Mouse (Mus musculus) layer of hippocampus, adult 9-10 months (tissue): ENCODE results near the gene Itk.
"Not testable (repeated sequence)": the region's sequence is repeated elsewhere in the genome, so short reads cannot be mapped to it uniquely, and the experiment has no call there.

Source experiments
- DNase-seq: peaks from one replicate; pipeline ENCODE4 v3.0.0; 2022; ENCODE audit warnings: low spot score

The Itk gene

GRCm38 (mm10) chr11:46389336-46390117 is at the start of gene Itk:
TSS of gene Itk (minus strand) at chr11:46389515.
- DNase-seq = no peak

GRCm38 (mm10) chr11:46437459-46438000 is 48.2 kb upstream of the Itk start:
- no peak for DNase-seq

- DNase-seq = peak; percentile 87
These were observed 47.6 kb upstream of the Itk start, which contains the start of gene Med7 for GRCm38 (mm10) chr11:46436760-46437458. TSS of gene Med7 (plus strand) at chr11:46436925.

- DNase-seq = no peak
These were observed 46.0 kb upstream of the Itk start for GRCm38 (mm10) chr11:46435363-46435762.

GRCm38 (mm10) chr11:46431129-46431528 is 41.8 kb upstream of the Itk start:
- DNase-seq = peak; percentile 79

- DNase-seq = no peak
These were observed 40.8 kb upstream of the Itk start for GRCm38 (mm10) chr11:46430123-46430522.

GRCm38 (mm10) chr11:46428131-46428530 is 38.8 kb upstream of the Itk start:
- not testable (repeated sequence) for DNase-seq

GRCm38 (mm10) chr11:46421086-46421888 is 32.0 kb upstream of the Itk start:
- no peak for DNase-seq

- no peak for DNase-seq
These were observed 29.5 kb upstream of the Itk start for GRCm38 (mm10) chr11:46418860-46419259.

- no peak for DNase-seq
These were observed 29.1 kb upstream of the Itk start for GRCm38 (mm10) chr11:46418438-46418837.

- no peak for DNase-seq
These were observed 20.8 kb upstream of the Itk start for GRCm38 (mm10) chr11:46410018-46410563.

GRCm38 (mm10) chr11:46406721-46407120 is 17.4 kb upstream of the Itk start:
- no peak for DNase-seq

- no peak for DNase-seq
These were observed 15.7 kb upstream of the Itk start for GRCm38 (mm10) chr11:46404986-46405385.

- DNase-seq = no peak
These were observed 12.2 kb upstream of the Itk start for GRCm38 (mm10) chr11:46401555-46401954.

GRCm38 (mm10) chr11:46398933-46399383 is 9.6 kb upstream of the Itk start:
- no peak for DNase-seq

- DNase-seq = no peak
These were observed 9.2 kb upstream of the Itk start for GRCm38 (mm10) chr11:46398473-46398872.

GRCm38 (mm10) chr11:46397900-46398299 is 8.6 kb upstream of the Itk start:
- DNase-seq = no peak

GRCm38 (mm10) chr11:46396860-46397179 is 7.5 kb upstream of the Itk start:
- DNase-seq = no peak

- no peak for DNase-seq
These were observed 7.0 kb upstream of the Itk start, which contains the start of gene Fam71b for GRCm38 (mm10) chr11:46396167-46396859. TSS of gene Fam71b (plus strand) at chr11:46396559.

- no peak for DNase-seq
These were observed 6.4 kb upstream of the Itk start for GRCm38 (mm10) chr11:46395698-46396097.

GRCm38 (mm10) chr11:46395088-46395487 is 5.8 kb upstream of the Itk start:
- DNase-seq = no peak
